Mouse (Mus musculus) T-cell, adult 2 months (primary cell): ENCODE measurements around the gene Gpr50.

Experiments
- DNase-seq: peaks from one replicate; pipeline ENCODE4 v3.0.0; 2022; ENCODE audit warnings: low spot score

Gpr50 gene

GRCm38 (mm10) chrX:71663374-71663773, at the start of gene Gpr50:
Gene Gpr50, plus strand, starts transcription at chrX:71663667.
- DNase-seq: no peak

DNA sequence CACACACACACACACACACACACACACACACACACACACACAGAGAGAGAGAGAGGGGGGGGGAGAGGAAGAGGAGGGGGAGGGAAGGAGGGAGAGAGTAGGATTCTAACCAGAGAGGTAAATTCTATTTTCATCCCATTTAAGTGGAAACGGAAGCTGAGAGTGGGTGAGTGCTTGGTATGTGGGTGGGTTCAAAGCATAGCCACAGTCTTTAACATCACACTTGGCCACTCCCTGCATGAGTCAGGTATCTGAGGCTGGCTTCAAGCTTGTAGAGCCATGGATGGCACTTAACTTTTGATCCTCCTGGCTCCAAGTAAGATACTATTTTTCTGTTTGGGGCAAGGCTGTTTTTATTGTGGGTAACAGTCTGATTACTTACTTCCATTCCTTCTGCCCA, 41.2 kb upstream of the Gpr50 start:
- peak; percentile 28 for DNase-seq

DNA sequence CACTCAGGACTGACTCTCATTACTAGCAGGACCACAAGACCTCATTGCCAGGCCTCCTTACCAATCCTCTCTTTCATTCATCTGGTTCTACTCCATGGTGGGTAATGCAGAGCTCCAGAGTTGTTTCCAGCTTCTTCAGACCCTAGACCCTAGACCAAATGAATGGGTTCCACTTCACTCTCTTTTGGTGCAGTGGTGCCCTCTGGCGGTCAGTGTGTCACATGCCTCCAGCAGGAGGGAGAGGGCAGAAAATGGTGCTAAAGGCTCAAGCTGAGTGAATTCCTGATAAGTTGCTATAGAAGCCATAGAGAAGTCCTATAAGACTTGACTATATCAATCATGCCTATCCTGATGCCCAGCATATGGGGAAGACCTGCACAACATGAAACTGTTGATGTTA, 39.6 kb upstream of the Gpr50 start:
- no peak for DNase-seq

DNA sequence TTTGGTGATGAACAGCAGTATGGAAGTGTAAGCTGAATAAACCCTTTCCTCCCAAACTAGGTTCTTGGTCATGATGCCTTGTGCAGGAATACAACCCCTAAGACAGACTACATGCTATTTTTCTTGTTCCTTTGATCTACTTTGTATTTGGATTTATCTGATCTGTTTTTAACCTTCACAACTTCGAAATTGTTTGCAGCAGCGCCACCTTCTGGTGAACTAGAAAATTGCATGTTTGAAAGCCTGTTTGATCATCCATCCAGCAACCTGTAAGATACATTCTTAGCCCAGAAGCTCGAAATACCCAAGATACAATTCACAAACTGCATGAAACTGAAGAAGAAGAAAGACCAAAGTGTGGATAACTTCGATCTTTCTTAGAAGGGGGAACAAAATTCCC, 35.2 kb upstream of the Gpr50 start:
- peak; percentile 17 for DNase-seq

- DNase-seq: no peak
Observed at GRCm38 (mm10) chrX:71630709-71631108, 32.8 kb upstream of the Gpr50 start.

DNA sequence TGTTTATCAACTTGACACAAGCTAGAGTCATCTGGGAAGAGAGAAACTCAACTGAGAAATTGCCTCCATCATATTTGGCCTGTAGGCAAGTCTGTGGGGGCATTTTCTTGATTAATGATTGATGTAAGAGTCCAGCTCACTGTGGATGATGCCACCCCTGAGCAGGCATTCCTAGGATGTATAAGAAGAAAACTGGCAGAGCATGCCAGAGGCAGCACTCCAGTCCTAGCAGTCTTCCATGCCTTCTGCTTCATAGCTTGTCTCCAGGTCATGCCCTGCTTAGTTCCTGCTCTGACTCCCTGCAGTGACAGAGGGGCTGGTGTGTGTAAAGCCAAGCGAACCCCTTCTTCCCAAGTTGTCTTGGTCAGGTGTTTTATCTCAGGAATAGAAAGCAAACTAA, 32.3 kb upstream of the Gpr50 start:
- no peak for DNase-seq

DNA sequence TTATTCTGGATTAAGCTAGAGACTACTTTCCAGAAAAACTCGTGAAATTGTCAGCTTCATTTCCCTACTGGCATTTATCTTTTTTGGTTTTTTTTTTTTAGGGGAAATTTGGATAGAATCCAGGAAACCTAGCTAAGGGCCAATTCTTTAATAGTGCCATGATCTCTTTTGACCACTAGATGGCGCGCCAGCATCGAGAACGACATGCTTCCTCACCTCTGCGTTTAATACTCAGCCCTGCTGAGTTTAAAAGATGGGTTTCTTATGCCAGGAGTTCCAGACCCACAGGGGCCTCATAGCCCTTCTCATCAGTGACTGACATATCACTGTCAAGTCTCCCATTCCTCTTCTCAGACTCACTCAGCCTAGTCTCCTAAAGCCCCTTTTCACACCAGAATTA, 15.5 kb upstream of the Gpr50 start:
- peak; percentile 1 for DNase-seq

DNA sequence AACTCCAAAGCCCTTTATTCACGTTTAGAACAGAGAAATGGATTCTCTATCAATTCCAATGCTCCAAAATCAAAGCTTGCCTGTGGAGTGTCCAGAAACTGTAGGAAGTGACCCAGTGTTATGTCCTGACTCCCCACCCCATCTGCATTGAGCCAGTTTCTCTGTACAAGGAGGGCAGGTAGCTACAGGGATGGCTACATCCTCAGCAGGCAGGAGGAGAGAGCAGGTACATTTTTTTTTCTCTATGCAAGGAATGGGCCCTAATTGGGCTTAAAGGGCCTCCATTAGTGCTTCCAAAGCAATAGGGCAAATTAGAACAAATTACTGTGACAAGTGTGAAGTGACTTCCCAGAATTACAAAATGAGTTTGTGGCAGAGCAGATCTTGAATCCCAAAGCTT, 15.0 kb upstream of the Gpr50 start:
- DNase-seq: no peak

DNA sequence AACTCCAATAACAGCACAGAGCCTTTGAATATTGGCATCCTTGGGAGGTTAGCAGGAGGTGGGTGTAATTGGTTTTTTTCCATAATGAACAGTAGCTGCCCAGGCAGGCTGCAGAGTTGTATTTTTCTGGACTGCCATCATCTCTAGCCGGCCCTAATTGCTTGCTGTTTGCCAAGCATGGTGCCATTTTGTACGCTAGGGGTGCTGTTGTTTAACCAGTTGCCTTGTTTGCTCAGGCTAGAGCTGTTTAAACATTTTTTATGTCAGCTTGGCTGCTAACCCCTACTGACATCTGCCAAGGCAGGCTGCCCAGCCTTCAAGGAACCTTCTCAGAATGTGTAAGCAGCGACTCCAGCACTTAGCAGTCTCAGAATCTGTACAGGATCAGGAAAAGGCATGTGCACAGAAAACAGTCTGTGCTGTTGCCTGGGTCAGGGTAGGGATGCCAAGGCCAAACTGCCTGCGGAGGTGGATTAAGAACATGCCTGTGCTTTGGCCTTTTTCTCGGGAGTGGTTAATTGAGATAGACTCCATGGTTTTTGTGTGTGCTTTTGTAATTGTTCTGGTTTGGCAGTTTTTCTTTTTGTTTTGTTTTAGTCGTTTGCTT, 14.5 kb upstream of the Gpr50 start:
- no peak for DNase-seq

DNA sequence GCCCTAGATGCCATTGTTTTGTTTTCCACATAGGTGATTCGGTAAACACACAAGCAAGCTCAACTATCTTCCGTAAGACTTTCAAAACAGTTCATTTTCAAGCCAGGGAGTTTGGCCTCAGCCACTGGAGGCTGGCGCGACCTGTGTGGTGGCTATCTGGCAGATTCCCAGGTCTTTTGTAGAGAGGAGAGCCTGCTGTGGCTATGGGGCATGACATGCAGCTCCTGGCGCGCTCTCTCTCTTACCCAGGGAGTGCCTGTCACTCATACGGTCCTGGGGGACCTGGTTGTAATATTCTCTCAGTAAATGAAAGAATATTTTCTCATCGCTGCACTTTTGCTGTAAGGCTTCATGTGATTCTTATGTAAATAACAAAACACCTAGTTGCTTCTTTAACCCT, 13.5 kb upstream of the Gpr50 start:
- DNase-seq: no peak

DNA sequence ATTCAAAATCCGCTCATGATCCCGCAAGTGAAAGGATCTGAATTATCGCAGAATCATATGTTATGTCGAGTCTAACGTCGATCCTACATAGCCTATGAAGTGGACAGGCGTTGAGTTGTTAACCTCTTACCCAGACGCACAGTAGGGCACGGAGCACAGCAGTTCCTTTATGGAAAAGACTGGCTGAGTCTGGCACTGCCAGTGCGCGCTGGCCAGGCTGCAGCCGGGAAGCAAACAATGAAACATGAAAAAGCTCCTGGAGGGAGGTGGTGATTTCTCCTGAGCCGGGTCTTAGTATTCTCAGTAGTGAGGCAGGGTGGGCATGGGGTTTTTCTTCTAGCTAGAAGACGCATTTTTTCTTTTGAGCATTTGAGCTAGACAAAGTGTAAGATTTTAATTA, 1.7 kb upstream of the Gpr50 start:
- DNase-seq: no peak

- no peak for DNase-seq
Observed at GRCm38 (mm10) chrX:71663871-71664687, 612 bp downstream of the Gpr50 start.

DNA sequence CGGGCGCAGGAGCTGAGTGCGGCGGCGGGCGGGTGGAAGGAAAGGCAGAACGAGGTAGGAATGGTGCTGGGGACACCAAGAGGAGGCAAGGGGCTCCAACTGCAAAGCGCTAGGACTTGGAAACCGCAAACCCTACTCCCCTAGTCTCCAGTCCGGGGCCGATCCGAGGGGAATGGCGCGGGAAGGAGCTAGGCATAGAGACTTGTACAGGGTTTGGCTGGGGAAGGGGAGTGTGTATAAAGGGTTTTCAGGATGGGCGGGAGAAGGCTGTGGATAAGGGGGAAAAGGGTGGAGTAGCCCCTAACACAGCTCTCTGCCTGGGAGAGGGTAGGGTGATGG, 1.2 kb downstream of the Gpr50 start:
- no peak for DNase-seq

GRCm38 (mm10) chrX:71670254-71670653, 6.8 kb downstream of the Gpr50 start:
- no peak for DNase-seq

- DNase-seq: no peak
Observed at GRCm38 (mm10) chrX:71700817-71701469, 37.5 kb downstream of the Gpr50 start.
